Mouse (Mus musculus) ES-Bruce4 (cell line): Measurements from ENCODE around the gene Rpl3l.

Experiments
- CTCF ChIP-seq: IDR thresholded peaks from one replicate; pipeline ENCODE4 v1.8.1; 2011; ENCODE audit warnings: low read depth, low read length
- POLR2A ChIP-seq: IDR thresholded peaks from one replicate; pipeline ENCODE4 v1.8.1; 2011; ENCODE audit warnings: low read length; ENCODE audit not compliant: insufficient read depth

GRCm38 (mm10) chr17:24706982-24707800, 20.4 kb upstream of the Rpl3l start, which contains the start of gene Tbl3:
- TF ChIP-seq CTCF, result no peak
- peak; percentile 58 for TF ChIP-seq POLR2A
